Mouse (Mus musculus): ENCODE measurements around the gene Dffa.
"Not testable (repeated sequence)": the region's sequence is repeated elsewhere in the genome, so short reads cannot be mapped to it uniquely, and the experiment has no call there.

The Dffa gene

DNA sequence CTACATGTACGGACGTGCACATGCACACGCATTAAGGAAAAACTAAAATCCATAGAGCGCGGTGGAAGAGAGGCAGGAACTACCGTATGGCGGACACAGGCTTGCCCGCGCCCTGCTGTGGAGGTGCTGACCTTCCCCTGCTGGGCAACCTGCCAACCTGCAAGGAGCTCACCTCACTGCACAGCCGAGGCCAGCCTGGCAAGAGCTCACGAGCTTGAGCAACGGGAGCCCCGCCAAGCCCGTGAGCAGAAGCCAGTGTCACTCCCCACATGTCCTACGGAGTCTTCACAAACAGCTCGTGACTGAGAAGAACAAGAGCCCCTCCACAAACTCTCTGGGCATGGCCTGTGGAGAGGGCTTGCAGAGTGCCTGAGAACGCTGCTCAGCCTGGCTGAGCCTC lies 22.4 kb upstream of the Dffa start:
- in situ Hi-C loops (cut with MboI; ENCODE audit: low pct_unique_long_range_greater_than_20kb in 1 of 2, low sequenced_read_pairs in 2 of 2, unreplicated experiment in 1 of 2), result no loop called here

GRCm38 (mm10) chr4:149085381-149085780 lies 18.6 kb upstream of the Dffa start:
- in situ Hi-C loops (cut with MboI; ENCODE audit: low pct_unique_long_range_greater_than_20kb in 1 of 2, low sequenced_read_pairs in 2 of 2, unreplicated experiment in 1 of 2), result no loop called here

DNA sequence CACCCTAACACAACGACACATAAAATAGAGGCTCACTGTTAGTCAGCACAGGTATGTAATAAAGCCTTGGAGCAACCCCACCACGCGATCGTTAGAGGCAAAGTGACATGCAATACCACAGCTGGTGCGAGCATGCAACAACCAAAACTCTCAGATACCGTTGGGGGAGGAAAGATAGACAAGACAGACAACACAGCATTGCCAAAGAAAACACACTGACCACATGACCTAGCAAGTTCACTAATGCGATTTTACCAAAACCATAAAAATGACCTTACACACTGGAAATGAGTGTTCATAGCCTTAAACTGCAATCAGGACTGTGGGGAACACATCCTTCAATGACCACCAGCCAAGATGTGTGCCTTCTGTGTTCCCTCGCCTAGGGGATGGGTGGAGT lies 12.6 kb upstream of the Dffa start:
- in situ Hi-C loops (cut with MboI; ENCODE audit: low pct_unique_long_range_greater_than_20kb in 1 of 2, low sequenced_read_pairs in 2 of 2, unreplicated experiment in 1 of 2), result no loop called here

DNA sequence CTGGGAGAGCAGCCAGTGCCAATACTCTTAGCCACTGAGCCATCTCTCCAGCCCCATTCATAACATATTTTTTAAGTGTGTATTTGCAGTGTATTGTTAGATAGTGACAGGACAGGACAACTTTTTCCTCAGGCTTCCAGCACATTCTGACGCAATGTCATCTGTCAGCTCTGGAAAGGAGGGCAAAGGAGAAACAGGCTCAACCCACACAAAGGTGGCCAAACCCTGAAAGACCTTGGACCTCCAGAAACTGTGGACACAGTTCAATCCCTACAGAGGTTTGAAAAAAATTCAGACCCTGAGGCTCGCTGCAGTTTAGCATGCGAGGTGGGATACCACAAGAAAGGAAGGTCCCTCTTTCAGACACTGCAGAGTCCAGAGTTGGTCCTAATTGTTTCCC lies 6.0 kb upstream of the Dffa start:
- in situ Hi-C loops (cut with MboI; ENCODE audit: low pct_unique_long_range_greater_than_20kb in 1 of 2, low sequenced_read_pairs in 2 of 2, unreplicated experiment in 1 of 2), result no loop called here

GRCm38 (mm10) chr4:149098571-149098970 lies 5.4 kb upstream of the Dffa start:
- in situ Hi-C loops (cut with MboI; ENCODE audit: low pct_unique_long_range_greater_than_20kb in 1 of 2, low sequenced_read_pairs in 2 of 2, unreplicated experiment in 1 of 2), result no loop called here

DNA sequence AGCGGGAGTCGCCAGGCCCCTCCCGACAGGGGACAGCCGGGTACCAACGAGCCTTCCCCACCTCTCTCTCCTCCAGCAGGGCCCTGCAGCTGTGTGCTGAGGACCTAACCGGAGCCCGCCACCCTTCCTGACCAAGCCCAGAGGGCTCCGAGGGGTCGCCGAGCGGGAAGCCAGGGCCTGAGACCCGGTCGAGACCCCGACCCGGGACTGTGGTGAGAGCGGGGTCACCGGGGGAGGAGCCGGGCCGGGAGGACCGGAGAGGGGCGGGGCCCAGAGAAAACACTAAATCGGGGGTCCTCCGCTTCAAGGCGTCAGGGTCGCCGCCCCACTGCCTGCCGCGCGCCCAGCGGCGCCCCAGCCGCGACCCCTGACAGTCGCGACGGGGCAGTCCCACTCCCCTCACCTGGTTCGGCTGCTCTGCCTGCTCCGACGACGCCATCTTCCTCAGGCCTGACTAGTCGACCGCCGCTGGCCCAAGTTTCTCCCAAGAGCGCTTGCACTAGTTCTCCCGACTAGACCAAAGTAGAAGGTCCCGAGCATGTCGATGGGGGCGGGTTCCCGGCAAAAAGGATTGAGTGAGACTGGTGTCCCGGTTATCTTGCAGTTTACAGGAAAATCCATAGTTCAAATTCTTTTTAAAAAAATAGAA lies 4.5 kb upstream of the Dffa start, which contains the start of gene Pex14:
Pex14 (minus strand) TSS at position 508 of the 649 bp plus-strand sequence.
- in situ Hi-C loops (cut with MboI; ENCODE audit: low pct_unique_long_range_greater_than_20kb in 1 of 2, low sequenced_read_pairs in 2 of 2, unreplicated experiment in 1 of 2), result no loop called here

DNA sequence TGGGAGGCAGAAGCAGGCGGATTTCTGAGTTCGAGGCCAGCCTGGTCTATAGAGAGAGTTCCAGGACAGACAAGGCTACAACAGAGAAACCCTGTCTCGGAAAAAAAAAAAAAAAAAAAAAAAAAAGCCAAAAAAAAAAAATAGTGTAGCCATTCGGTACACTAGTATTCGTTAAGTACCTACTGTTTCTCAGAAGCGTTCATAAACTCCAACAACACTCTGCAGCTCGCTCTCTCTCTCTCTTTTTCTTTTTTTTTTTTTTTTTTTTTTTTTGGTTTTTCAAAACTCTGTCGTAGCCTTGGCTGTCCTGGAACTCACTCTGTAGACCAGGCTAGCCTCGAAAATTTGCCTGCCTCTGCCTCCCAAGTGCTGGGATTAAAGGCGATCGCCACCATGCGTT lies 3.5 kb upstream of the Dffa start:
- in situ Hi-C loops (cut with MboI; ENCODE audit: low pct_unique_long_range_greater_than_20kb in 1 of 2, low sequenced_read_pairs in 2 of 2, unreplicated experiment in 1 of 2), result not testable (repeated sequence)

- in situ Hi-C loops (cut with MboI; ENCODE audit: low pct_unique_long_range_greater_than_20kb in 1 of 2, low sequenced_read_pairs in 2 of 2, unreplicated experiment in 1 of 2), result no loop called here
Observed at GRCm38 (mm10) chr4:149101456-149101855, 2.5 kb upstream of the Dffa start.

DNA sequence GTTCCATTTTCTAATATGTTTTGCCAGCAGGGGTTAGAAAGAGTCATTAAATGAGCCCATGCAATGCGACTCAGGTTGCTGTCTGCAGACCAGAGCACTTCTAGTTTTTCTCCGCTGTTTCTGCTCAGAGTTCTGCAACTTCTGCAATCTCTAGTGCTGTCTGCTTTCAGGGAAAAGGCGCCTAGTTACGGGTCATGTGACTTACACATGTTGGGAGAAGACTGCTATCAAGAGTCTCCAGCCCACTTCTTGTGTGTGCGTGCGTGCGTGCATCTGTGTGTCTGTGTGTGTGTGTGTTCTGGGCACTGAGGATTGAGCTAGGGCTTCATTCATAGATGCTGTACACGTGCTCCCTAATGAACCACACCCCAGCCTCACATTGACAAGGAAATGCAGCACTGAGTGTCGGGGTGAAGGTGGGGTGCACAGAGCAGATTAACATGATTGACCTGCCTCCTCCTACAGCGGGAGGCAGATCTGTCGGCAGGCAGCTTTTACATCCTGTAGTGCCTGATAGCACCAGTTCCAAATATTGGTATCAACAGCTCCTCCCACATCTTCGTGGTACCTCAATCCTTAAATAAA lies 16.1 kb downstream of the Dffa start:
- in situ Hi-C loops (cut with MboI; ENCODE audit: low pct_unique_long_range_greater_than_20kb in 1 of 2, low sequenced_read_pairs in 2 of 2, unreplicated experiment in 1 of 2), result not testable (repeated sequence)

DNA sequence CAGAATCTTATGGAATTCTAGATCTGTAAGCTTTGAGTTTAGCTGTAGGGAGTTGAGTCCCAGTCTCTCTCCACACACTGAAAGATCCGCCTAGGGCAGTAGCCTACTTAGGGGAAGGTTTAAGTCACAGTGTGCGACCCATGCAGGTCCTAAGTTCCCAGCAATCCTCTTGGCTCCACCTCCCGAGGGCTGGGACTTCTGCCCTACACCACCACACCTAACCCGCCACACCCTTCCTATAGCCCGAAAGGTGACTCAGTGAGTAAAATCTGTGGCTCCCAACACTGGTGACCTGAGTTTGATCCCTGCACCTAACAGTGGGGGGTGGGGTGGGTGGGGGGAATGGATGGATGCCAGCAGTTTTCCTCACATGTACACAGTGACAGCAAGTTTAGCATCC lies 19.5 kb downstream of the Dffa start:
- in situ Hi-C loops (cut with MboI; ENCODE audit: low pct_unique_long_range_greater_than_20kb in 1 of 2, low sequenced_read_pairs in 2 of 2, unreplicated experiment in 1 of 2), result no loop called here

GRCm38 (mm10) chr4:149125341-149126114 lies 21.6 kb downstream of the Dffa start:
- in situ Hi-C loops (cut with MboI; ENCODE audit: low pct_unique_long_range_greater_than_20kb in 1 of 2, low sequenced_read_pairs in 2 of 2, unreplicated experiment in 1 of 2), result no loop called here

- in situ Hi-C loops (cut with MboI; ENCODE audit: low pct_unique_long_range_greater_than_20kb in 1 of 2, low sequenced_read_pairs in 2 of 2, unreplicated experiment in 1 of 2), result no loop called here
Observed at GRCm38 (mm10) chr4:149126115-149126509, 22.2 kb downstream of the Dffa start.

DNA sequence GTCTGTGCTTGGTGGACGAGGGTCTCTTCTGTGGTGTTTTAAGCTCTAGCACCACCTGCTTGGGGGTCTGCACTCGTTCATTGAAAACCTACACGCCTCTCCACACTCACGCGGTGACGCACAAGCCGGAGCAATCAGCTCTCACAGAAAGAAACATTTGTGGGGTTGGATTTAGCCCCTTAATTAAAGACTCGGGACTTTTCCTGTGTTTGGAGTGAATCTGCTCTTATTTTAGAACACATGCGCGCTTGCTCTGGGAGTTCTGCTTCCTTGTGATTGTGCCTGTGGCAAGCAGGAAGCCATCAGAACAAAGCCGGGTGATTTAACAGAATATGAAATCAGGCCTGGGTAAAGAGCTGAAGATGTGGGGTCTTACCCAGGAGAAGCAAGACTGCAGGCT lies 22.7 kb downstream of the Dffa start, which contains the start of gene Cort:
Cort (minus strand) TSS at position 101 of the 400 bp plus-strand sequence.
- in situ Hi-C loops (cut with MboI; ENCODE audit: low pct_unique_long_range_greater_than_20kb in 1 of 2, low sequenced_read_pairs in 2 of 2, unreplicated experiment in 1 of 2), result no loop called here

DNA sequence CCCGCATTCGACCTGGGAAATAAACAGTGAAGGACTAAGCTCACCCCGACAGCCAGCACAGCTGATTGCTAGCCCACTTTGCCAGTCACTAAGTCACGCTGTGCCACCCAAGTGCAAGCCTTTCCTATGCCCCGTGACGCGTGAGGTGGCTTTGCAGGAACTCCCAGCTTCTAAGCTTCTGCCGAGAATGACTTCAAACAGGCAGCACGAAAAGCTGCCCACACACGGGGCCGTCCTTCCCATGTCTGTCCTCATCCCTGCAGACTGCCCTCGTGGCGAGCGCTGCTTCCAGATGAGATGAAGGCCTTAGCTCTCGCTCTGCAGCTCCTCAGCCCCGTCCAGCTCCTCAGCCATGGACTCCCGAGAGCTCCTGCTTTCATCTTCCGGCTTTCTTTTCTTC lies 24.5 kb downstream of the Dffa start:
- in situ Hi-C loops (cut with MboI; ENCODE audit: low pct_unique_long_range_greater_than_20kb in 1 of 2, low sequenced_read_pairs in 2 of 2, unreplicated experiment in 1 of 2), result no loop called here

DNA sequence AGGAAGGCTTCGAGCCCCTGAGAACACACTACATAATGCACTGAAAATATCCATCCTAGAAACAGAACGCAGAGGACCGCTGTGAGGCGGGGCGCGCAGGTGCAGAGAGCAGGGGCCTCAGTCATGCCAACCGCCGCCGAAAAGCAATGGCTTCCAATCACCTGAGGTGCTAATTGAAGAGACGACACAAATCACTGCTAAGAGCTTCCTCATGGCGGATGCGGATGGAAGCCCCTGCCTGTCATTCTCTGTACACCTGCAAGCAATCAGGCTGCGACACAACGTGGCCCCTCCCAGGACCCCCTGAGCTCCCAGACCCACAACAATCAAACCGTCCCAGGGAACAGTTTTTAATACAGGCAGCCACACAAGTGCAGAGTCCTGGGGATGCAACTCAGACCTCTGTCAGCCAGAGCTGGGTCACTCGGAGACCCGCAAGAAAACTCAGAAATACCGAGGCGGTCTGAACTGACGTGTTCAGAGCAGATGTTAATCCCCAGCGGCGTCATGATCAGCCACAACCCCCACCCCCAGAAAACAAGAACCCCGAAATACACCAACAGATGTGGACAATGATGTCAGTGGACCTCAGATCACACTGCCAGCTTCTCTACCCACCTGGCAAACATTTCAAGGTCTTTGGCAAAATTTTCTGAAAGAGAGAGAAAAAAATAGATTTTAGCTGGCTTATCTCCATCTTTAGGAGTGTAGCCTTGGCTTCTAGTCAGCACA lies 27.2 kb downstream of the Dffa start:
- in situ Hi-C loops (cut with MboI; ENCODE audit: low pct_unique_long_range_greater_than_20kb in 1 of 2, low sequenced_read_pairs in 2 of 2, unreplicated experiment in 1 of 2), result no loop called here

DNA sequence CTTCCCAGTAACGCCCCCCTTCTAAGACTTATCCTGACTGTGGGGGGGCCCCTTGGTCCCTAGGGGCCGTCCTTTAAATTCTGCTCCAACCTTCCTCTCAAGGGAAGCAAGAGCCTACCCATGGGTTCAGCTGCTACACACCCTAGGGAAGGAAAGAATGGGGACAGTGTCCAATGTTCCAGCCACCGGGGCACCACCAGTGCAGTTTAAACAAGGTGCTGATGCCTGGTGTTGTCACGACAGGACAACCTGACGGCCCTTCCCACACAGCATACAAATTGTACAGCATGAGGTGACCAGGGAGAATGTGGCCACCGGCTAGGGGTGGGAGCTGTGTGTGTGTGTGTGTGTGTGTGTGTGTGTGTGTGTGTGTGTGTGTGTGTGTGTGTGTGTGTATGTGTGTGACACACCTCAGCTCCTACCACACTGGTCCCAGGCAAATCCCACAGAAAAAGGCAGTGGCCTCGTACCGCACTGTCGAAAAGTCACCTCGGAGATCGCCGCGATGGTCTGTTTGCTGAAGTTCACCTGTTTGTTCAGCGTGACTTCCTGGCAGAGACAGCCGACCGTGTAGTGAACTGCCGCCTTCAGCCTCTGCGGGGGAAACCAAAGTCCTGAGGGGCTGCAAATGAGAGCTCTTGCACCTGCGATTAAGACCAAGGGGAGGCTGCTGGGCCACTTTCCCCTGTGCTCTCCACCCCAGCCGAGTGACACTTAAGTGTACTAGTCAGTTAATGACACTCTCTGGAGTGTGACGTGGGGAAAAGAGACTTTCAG lies 28.0 kb downstream of the Dffa start:
- in situ Hi-C loops (cut with MboI; ENCODE audit: low pct_unique_long_range_greater_than_20kb in 1 of 2, low sequenced_read_pairs in 2 of 2, unreplicated experiment in 1 of 2), result no loop called here

GRCm38 (mm10) chr4:149133395-149133794 lies 29.4 kb downstream of the Dffa start:
- in situ Hi-C loops (cut with MboI; ENCODE audit: low pct_unique_long_range_greater_than_20kb in 1 of 2, low sequenced_read_pairs in 2 of 2, unreplicated experiment in 1 of 2), result no loop called here

DNA sequence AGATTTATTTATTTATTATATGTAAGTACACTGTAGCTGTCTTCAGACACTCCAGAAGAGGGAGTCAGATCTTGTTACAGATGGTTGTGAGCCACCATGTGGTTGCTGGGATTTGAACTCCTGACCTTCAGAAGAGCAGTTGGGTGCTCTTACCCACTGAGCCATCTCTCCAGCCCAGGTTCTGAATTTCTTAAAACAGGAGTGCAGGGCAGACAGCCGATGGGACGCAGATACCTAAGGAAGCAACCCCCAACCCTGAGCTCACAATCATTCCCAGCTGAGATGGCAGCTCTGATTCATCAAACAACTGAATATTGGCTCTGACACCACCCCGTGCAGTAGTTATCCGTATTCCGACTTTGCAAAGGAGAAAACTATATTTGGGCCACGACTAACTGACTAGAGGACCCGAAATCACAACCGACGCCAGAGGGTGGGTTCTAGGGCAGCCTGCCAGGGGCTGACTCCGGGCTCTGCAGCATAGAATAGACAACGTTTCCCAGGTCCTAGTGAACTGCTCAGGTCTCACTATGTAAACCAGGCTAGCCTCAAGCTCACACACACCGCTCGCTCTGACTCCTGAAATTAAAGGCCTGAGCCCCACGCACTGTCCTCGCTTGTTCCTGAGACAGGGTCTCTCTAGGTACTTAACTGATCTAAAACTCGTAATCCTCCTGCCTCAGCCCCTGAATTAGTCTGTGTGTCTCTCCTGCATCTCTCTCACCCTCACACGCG lies 32.3 kb downstream of the Dffa start:
- in situ Hi-C loops (cut with MboI; ENCODE audit: low pct_unique_long_range_greater_than_20kb in 1 of 2, low sequenced_read_pairs in 2 of 2, unreplicated experiment in 1 of 2), result no loop called here

Measured in mouse embryonic stem cell (cell line).